Mouse (Mus musculus): Measurements from ENCODE around the gene Ptprn2. TPM values are rescaled to one million over a fixed set of nuclear protein-coding genes. Genes with fewer than 3 reads are reported as not detected.

Ptprn2 gene
- polyA plus RNA-seq, 1 experiment: not detected

DNA sequence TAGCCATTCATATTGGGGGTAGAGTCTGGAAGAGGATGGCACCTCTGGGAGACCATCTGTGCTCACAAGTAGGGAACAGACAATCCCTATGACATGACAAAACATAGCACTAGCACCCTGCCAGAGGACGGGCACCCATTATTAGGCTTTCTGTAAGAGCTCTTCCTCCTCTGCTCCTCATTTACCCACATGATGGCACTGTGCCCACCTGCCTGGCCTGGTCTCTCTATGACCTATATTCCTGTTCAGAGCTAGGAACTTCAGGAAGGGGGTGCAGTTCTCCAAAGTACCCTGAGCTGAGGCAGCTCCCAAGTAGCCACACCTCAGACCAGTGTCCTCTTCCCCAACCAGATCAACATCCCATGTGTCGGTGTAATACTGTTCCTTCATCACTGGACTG lies 777.6 kb downstream of the Ptprn2 start:
- TF ChIP-seq GATA1 (IDR thresholded peaks at IDR 0.05; ENCODE audit: low read length): no peak

- no peak for TF ChIP-seq GATA1 (IDR thresholded peaks at IDR 0.05; ENCODE audit: low read length)
Observed at GRCm38 (mm10) chr12:117265211-117265610, 779.7 kb downstream of the Ptprn2 start.

GRCm38 (mm10) chr12:117268543-117269172 lies 783.1 kb downstream of the Ptprn2 start:
- no peak for TF ChIP-seq GATA1 (IDR thresholded peaks at IDR 0.05; ENCODE audit: low read length)

DNA sequence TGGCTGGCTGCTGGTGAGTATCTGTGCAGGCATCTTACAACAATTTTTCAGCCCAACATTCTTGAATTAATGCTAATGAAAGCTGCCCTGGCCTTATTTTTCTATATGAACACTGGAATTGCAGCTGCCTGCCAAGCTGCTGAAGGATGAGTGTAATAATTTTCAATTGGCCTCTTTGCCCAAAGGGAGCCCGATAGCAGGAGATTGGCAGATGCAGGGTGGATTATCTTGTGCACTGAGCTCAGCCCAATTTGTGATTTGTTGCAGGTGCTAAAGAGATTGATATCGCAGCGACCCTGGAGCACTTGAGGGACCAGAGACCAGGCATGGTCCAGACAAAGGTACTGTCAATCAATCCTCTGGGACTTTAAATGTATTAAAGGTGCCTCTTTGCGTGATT lies 783.8 kb downstream of the Ptprn2 start:
- no peak for TF ChIP-seq GATA1 (IDR thresholded peaks at IDR 0.05; ENCODE audit: low read length)

- no peak for TF ChIP-seq GATA1 (IDR thresholded peaks at IDR 0.05; ENCODE audit: low read length)
Observed at GRCm38 (mm10) chr12:117270199-117270598, 784.7 kb downstream of the Ptprn2 start.

DNA sequence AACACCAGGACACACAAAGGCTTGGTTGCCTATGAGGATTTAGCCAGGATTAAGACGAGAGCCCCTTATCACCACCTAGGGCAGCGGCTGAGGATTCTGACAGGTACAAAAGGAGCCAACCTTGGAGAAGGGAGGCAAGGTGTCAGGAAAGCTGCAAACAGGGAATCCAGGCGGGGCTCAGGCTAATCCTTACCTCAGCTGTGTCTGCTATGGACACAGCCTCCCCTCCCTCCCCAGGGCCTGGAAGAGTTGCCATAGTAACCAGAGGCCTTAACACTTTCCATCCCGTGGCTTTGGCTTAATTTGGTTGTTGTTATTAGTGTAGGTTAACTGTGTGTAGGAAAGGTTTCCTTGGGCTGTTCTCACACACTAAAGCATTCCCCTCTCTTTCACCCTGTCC lies 787.6 kb downstream of the Ptprn2 start:
- no peak for TF ChIP-seq GATA1 (IDR thresholded peaks at IDR 0.05; ENCODE audit: low read length)

DNA sequence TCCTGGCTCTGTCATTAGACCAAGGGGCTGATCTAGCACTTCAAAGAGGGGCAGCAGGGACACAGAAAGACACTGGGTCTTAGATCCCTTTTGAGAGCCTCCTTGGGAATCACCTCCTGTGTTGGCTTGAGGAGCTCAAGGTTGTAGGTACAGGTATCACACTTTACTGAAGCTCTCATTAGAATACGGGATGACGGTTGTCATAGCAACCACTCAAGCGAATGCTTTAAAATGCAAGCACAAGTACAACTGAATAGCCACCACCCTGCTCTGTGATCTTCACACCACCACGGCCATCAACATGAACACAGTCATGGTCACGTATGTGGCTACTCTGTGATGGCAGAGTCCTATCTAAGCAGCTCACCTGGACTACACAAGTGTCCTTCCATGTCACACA lies 789.1 kb downstream of the Ptprn2 start:
- no peak for TF ChIP-seq GATA1 (IDR thresholded peaks at IDR 0.05; ENCODE audit: low read length)

DNA sequence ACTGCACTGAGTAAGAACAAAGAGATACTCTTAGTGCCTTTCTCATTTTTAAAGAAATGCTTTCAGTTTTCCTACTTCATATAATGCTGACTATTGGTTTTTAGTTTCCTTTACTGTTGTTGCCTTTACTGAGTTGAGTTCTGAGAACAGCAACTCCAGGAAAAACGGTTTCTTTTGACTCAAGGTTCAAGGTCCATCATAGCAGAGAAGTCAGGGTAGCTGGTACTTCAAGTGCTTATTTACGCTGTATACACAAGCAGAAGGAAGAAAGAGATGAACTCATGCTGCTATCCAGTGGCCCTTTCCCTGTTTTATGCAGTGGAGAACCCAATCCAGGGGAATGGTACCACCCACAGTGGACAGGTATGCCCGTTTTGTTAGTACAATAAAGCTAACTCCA lies 795.3 kb downstream of the Ptprn2 start:
- TF ChIP-seq GATA1 (IDR thresholded peaks at IDR 0.05; ENCODE audit: low read length): no peak

DNA sequence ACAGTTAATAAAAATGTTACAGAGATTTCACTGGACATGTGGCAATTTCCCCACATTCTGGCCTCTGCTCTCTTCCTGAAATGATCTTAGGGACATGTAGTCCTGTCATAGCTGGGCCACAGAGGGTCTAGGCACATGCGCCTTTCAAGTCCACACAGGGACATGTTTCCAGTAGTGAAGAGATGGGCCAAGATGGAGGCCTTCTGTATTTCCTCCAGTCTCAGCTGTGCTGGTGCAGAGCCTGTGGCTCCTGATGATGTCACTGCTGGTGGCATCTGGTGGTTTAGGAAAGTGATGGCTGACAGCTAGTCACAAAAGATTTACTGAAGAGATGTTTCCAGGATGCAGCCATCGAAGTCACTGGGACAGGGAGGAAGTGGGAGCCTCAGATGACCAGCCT lies 797.1 kb downstream of the Ptprn2 start:
- TF ChIP-seq GATA1 (IDR thresholded peaks at IDR 0.05; ENCODE audit: low read length): no peak

DNA sequence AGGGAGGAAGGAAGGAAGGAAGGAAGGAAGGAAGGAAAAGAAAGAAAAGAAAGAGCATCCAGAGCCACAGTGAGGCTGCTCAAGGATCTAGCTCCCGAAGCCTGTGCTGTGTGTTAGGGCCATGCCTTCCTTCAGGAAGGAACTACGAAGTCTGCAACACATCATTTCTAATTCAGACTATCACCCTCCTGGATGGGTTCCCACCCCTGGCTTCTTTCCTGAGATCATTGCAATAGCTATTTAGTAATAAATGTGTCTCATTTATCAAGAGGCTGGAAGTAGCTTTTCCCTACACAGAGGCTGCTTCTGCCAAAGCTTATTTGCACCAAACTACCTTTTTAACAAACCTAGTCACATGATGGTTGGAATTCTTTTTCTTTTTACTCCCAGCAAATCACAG lies 801.9 kb downstream of the Ptprn2 start:
- TF ChIP-seq GATA1 (IDR thresholded peaks at IDR 0.05; ENCODE audit: low read length): no peak

DNA sequence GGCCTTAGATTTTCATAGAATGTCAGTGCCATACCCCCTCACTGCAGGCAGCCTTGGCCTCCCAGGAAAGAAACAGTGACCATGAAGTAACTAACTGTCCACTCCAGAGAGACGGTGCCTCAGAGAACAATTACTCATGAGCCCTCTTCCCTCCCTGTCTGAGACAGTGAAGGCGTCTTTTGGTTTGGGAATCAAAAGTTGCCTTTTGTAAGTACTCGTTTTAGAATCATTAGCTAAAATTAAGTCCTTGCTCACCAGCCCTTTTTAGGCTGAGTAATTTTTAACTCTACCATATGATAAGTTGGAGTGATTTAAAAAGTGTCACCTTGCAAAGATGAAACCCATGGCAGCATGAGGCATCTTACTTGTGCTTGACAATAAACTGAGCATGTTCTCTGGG lies 806.4 kb downstream of the Ptprn2 start:
- no peak for TF ChIP-seq GATA1 (IDR thresholded peaks at IDR 0.05; ENCODE audit: low read length)

DNA sequence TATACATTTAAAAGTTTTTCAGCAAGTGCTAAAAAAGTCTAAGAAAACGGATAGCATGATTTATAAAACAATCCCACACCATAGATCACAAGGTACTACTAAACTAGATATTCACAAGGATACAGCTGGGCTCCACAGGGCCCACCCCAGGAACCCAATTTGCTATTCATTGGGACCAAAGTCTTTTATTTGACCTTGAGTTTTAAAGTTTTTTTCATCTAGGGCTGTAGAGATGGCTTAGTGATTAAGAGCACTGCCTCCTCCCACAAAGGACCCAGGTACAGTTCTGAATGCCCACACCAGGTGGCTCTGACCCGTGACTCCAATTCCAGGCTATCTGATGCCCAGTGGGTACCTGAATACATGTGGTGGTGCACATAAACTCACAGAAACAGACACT lies 811.3 kb downstream of the Ptprn2 start:
- TF ChIP-seq GATA1 (IDR thresholded peaks at IDR 0.05; ENCODE audit: low read length): no peak

DNA sequence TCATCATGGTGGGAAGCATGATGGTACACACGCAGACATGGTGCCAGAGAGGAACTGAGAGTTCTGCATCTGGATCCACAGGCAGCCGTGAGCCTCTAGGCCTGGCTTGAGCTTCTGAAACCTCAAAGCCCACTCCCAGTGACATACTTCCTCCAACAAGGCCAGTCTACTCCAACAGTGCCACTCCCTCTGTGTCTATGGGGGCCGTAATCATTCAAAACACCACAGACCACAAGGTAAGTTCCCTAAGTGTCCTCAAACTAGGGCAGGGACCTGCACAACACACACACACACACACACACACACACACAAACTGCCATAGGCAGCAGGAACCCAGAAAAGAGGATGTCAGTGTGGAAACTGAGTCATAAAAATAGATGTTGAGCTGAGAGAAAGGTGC lies 813.6 kb downstream of the Ptprn2 start:
- no peak for TF ChIP-seq GATA1 (IDR thresholded peaks at IDR 0.05; ENCODE audit: low read length)

- TF ChIP-seq GATA1 (IDR thresholded peaks at IDR 0.05; ENCODE audit: low read length): no peak
Observed at GRCm38 (mm10) chr12:117304751-117305624, 819.5 kb downstream of the Ptprn2 start.

GRCm38 (mm10) chr12:117305625-117306105 lies 820.1 kb downstream of the Ptprn2 start:
- TF ChIP-seq GATA1 (IDR thresholded peaks at IDR 0.05; ENCODE audit: low read length): no peak

DNA sequence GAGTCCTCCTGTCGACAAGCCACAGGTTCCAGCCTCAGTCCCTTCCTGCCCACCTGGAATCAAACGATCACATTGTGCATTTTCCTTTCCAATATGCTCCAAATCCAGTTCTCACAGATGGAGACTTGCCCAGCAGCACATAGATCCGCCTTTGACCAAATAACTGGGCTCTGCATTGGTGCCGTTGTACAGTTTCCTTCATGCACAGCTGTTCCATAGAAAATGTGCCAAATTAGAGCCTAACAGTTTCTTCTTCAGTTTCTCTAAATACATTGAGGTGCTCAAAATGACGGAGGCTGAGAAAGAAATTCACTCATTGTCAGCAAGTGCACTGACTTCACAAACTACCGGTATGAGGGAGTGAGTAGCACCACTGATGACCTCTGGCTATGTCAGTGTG lies 826.6 kb downstream of the Ptprn2 start:
- no peak for TF ChIP-seq GATA1 (IDR thresholded peaks at IDR 0.05; ENCODE audit: low read length)

DNA sequence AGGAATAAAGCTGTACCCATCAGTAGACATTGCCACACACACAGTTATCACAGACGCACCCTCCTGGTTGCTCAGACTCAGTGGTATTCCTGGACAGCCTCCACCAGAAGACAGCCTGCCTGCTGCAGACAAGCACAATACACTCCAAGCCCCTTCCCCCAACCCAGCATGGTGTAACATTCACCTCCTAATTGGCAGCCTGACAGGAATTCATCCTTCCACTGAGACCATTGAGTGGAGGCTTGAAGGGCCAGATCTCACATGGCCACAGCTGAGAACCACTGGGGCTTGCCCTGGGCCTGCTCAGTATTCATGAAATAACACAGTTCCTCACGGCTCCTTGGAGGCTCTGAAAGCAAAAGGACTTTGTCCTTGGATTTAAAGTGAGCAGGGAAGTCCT lies 829.5 kb downstream of the Ptprn2 start:
- TF ChIP-seq GATA1 (IDR thresholded peaks at IDR 0.05; ENCODE audit: low read length): no peak
